Mouse (Mus musculus): ENCODE measurements around the gene Npm1. TPM values are rescaled to one million over a fixed set of nuclear protein-coding genes. Genes with fewer than 3 reads are reported as not detected.

The Npm1 gene
- polyA plus RNA-seq, 1 experiment, result 267 TPM

DNA sequence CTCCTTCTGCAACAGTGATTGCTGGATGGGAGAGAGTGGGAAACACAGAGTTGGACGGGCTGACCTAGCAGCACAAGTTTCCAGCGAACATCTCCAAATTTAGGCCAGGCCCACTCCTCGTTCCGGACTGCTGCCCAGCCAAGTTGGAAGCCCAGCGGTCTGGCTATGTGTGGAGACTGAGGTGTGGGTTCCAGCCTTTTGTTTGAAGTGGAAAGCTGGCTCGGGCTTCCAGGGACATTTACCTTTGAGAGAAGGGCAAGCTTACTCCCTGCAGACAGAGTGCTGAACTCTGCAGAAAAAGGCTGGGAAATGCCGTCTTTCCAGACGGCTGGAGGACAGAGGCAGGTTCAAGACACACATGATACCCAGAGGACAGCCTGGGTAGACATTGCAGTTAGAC is 43.5 kb downstream of the Npm1 start:
- Histone ChIP-seq H3K4me3 (replicated peaks; ENCODE audit: insufficient read depth, low read depth, low read length) (no peak overlapping the region), H3K27ac (ENCODE audit: insufficient read depth, low read length) (no peak overlapping the region), H3K27me3 (ENCODE audit: control insufficient read depth, insufficient read depth, low read length) (peaks cover 3% of the 10 kb centered on the region; the same call in 1 of the 2 replicates), H3K4me1 (ENCODE audit: control insufficient read depth, insufficient read depth, low read length) (no peaks in the 10 kb centered on the region; the same call in 1 of the 2 replicates)
- no peak for TF ChIP-seq POLR2A (IDR thresholded peaks at IDR 0.05; ENCODE audit: borderline replicate concordance, insufficient read depth, low read length)
- TF ChIP-seq CTCF (IDR thresholded peaks at IDR 0.05; ENCODE audit: borderline replicate concordance, insufficient read depth, low read depth, low read length), result no peak
- WGBS, result 53% methylated on average over 8 of the region's 8 CpGs
- no peak for DNase-seq

DNA sequence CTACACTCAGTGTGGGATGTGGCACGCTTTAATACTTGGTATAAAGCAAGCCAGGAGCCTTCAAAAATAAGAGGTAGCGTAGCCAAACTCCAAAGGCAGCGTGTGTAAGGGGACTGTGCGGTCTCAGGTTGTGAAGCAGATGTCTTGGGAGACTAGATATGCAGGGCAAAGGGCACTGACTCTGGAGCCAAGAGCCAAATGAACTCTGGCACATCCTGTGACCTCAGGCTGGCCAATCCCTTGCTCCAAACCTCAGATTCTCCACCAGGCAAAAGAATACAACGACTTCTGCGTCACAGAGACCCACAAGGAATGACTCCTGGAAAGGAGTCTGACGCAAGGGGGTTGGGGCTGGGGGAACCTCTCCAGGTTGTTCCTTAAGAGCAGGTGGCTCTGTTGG is 43.9 kb downstream of the Npm1 start:
- H3K4me1 ChIP-seq (ENCODE audit: control insufficient read depth, insufficient read depth, low read length), result no peaks in the 10 kb centered on the region; the same call in 1 of the 2 replicates
- H3K4me3 ChIP-seq (replicated peaks; ENCODE audit: insufficient read depth, low read depth, low read length), result no peak overlapping the region
- no peak for DNase-seq
- no peak overlapping the region for H3K27ac ChIP-seq (ENCODE audit: insufficient read depth, low read length)
- 75% methylated on average over 7 of the region's 7 CpGs for WGBS
- H3K27me3 ChIP-seq (ENCODE audit: control insufficient read depth, insufficient read depth, low read length), result peaks cover 3% of the 10 kb centered on the region; the same call in 1 of the 2 replicates
- TF ChIP-seq POLR2A (IDR thresholded peaks at IDR 0.05; ENCODE audit: borderline replicate concordance, insufficient read depth, low read length), result no peak
- no peak for TF ChIP-seq CTCF (IDR thresholded peaks at IDR 0.05; ENCODE audit: borderline replicate concordance, insufficient read depth, low read depth, low read length)

DNA sequence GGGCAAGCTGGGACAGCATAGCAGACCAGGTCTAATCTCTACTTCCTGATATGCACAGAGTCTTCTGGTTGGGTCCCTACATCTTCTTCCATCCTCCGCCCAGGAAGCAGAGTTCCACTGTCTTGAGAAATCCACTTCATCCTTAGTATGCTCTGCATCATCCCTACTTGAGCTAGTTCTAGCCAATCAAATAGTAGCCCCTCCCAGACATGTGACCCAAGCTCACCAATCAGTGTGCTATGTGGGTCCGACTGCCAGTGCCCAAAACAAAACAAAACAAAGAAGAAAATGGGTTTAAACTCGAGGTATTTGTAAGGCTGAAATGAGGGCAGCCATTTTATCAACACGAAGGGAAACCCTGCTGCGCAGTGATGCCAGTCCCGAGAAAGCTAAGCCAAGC is 44.5 kb downstream of the Npm1 start:
- H3K4me3 ChIP-seq (replicated peaks; ENCODE audit: insufficient read depth, low read depth, low read length), result no peak overlapping the region
- 78% methylated on average over 6 of the region's 6 CpGs for WGBS
- no peak for DNase-seq
- peaks cover 3% of the 10 kb centered on the region; the same call in 1 of the 2 replicates for H3K27me3 ChIP-seq (ENCODE audit: control insufficient read depth, insufficient read depth, low read length)
- no peak overlapping the region for H3K27ac ChIP-seq (ENCODE audit: insufficient read depth, low read length)
- TF ChIP-seq POLR2A (IDR thresholded peaks at IDR 0.05; ENCODE audit: borderline replicate concordance, insufficient read depth, low read length) (no peak), CTCF (IDR thresholded peaks at IDR 0.05; ENCODE audit: borderline replicate concordance, insufficient read depth, low read depth, low read length) (no peak)
- no peaks in the 10 kb centered on the region; the same call in 1 of the 2 replicates for H3K4me1 ChIP-seq (ENCODE audit: control insufficient read depth, insufficient read depth, low read length)

DNA sequence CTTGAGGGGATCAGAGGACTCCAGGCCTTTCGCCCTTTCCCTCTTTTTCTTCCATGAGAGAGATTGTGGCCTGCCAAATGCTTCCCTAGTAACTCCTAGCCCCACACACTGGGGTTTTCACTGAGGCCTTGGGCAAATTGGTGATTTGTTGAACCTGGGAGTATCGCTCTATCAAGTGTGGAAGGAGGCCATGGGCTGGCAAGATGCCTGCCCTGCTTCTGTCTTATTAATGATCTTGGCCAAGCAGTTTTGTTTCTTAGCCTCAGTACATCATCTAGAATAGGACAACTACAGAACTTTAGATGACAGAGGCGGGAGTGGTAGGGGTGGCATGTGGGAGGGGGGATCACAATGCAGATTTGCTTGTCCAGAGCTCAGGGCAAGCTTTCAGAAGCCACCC is 47.2 kb downstream of the Npm1 start:
- H3K4me3 ChIP-seq (replicated peaks; ENCODE audit: insufficient read depth, low read depth, low read length), result no peak overlapping the region
- no peak for TF ChIP-seq CTCF (IDR thresholded peaks at IDR 0.05; ENCODE audit: borderline replicate concordance, insufficient read depth, low read depth, low read length)
- H3K27me3 ChIP-seq (ENCODE audit: control insufficient read depth, insufficient read depth, low read length), result no peaks in the 10 kb centered on the region; the same call in 1 of the 2 replicates
- no peak for DNase-seq
- H3K4me1 ChIP-seq (ENCODE audit: control insufficient read depth, insufficient read depth, low read length), result no peaks in the 10 kb centered on the region
- H3K27ac ChIP-seq (ENCODE audit: insufficient read depth, low read length), result no peak overlapping the region
- WGBS, result 60% methylated on average over 3 of the region's 3 CpGs

DNA sequence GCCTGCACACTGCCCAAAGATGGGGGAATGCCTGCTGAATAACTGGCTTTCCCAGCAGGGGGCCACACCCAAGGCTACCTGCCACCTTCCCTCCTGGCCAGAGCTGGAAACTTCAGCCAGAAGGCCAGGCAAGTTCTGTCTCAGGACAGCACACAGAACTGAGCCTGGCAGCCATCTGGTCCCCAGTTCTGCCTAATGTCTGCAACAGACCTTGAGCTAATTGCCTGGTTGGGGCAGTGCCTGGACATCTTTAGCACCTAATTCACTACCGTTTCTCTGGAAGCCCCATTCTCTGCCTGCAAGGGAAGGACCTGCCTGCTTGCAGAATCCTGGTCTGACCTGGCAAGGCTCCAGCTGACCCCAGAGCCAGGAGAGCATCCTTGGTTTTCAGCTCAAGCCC is 50.6 kb downstream of the Npm1 start:
- no peaks in the 10 kb centered on the region; the same call in 1 of the 2 replicates for H3K27me3 ChIP-seq (ENCODE audit: control insufficient read depth, insufficient read depth, low read length)
- H3K4me3 ChIP-seq (replicated peaks; ENCODE audit: insufficient read depth, low read depth, low read length), result no peak overlapping the region
- TF ChIP-seq CTCF (IDR thresholded peaks at IDR 0.05; ENCODE audit: borderline replicate concordance, insufficient read depth, low read depth, low read length) (no peak), POLR2A (IDR thresholded peaks at IDR 0.05; ENCODE audit: borderline replicate concordance, insufficient read depth, low read length) (no peak)
- H3K27ac ChIP-seq (ENCODE audit: insufficient read depth, low read length), result no peak overlapping the region
- peak; percentile 49 to 69 for DNase-seq
- WGBS, result 0% methylated on average over 1 of the region's 1 CpGs
- H3K4me1 ChIP-seq (ENCODE audit: control insufficient read depth, insufficient read depth, low read length), result no peaks in the 10 kb centered on the region

DNA sequence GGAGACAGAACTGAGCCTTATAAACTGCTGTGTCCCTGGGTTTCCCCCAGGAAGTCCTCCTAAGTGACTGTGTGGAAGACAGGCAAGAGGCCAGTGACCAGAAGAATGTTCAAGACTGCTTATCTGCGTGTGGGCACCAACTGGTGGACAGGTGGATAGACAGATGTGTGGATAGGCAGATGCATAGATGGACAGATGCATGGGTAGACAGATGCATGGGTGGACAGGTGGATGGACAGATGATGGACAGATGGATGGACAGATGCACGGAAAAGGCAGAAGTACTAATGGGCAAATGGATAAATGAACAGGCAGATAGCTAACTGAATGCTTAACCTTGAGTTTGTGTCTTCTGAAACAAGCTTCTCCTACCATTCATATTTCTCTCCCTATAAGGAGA is 52.9 kb downstream of the Npm1 start:
- WGBS, result 76% methylated on average over 2 of the region's 2 CpGs
- TF ChIP-seq POLR2A (IDR thresholded peaks at IDR 0.05; ENCODE audit: borderline replicate concordance, insufficient read depth, low read length) (no peak), CTCF (IDR thresholded peaks at IDR 0.05; ENCODE audit: borderline replicate concordance, insufficient read depth, low read depth, low read length) (no peak)
- Histone ChIP-seq H3K4me1 (ENCODE audit: control insufficient read depth, insufficient read depth, low read length) (no peaks in the 10 kb centered on the region), H3K27me3 (ENCODE audit: control insufficient read depth, insufficient read depth, low read length) (no peaks in the 10 kb centered on the region; the same call in 1 of the 2 replicates), H3K4me3 (replicated peaks; ENCODE audit: insufficient read depth, low read depth, low read length) (no peak overlapping the region), H3K27ac (ENCODE audit: insufficient read depth, low read length) (no peak overlapping the region)
- DNase-seq, result no peak

DNA sequence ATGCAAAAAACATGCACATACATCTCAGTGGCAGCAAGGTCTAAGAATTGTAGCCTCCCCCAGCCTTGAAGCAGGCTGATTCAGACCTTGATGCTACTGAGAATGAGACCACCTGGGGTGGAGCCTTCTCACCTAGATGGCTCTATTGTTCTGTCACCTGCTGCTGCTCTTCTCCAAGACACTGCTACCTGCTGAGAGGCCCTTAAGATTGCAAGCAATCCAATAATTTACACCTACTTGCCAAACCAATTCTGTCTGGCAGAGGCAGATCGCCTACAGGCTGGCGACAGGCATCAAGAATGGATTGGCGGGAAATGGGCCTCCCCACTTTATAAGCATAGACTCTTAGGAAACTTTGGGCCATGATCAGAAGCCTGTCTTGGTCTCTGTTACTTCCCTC is 55.5 kb downstream of the Npm1 start:
- H3K4me3 ChIP-seq (replicated peaks; ENCODE audit: insufficient read depth, low read depth, low read length), result no peak overlapping the region
- DNase-seq, result no peak
- TF ChIP-seq POLR2A (IDR thresholded peaks at IDR 0.05; ENCODE audit: borderline replicate concordance, insufficient read depth, low read length) (no peak), CTCF (IDR thresholded peaks at IDR 0.05; ENCODE audit: borderline replicate concordance, insufficient read depth, low read depth, low read length) (no peak)
- H3K27me3 ChIP-seq (ENCODE audit: control insufficient read depth, insufficient read depth, low read length), result no peaks in the 10 kb centered on the region
- H3K4me1 ChIP-seq (ENCODE audit: control insufficient read depth, insufficient read depth, low read length), result no peaks in the 10 kb centered on the region
- H3K27ac ChIP-seq (ENCODE audit: insufficient read depth, low read length), result no peak overlapping the region
- WGBS, result 85% methylated on average over 3 of the region's 3 CpGs

DNA sequence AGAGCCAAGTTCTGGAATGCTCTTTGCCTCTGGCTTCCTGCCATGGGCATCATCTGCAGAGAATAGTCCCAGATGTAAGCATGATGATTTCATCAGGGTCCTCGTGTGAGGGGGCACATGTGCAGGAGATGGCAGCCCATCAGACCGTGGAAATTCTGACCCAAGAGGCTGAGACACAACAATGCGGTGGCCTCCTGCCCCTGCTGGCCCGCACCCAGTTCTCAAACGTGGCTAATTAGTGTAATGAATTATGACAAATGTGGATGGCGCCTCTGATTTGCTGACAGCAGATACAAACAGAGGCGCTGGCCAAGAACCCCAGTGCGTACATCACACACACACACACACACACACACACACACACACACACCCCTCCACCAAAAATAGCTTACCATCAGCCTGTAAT is 58.1 kb downstream of the Npm1 start:
- WGBS, result 4% methylated on average over 8 of the region's 8 CpGs
- Histone ChIP-seq H3K4me3 (replicated peaks; ENCODE audit: insufficient read depth, low read depth, low read length) (no peak overlapping the region), H3K4me1 (ENCODE audit: control insufficient read depth, insufficient read depth, low read length) (no peaks in the 10 kb centered on the region; the same call in 1 of the 2 replicates), H3K27me3 (ENCODE audit: control insufficient read depth, insufficient read depth, low read length) (peaks cover under 1% of the 10 kb centered on the region; the same call in 1 of the 2 replicates), H3K27ac (ENCODE audit: insufficient read depth, low read length) (no peak overlapping the region)
- TF ChIP-seq CTCF (IDR thresholded peaks at IDR 0.05; ENCODE audit: borderline replicate concordance, insufficient read depth, low read depth, low read length), result no peak
- TF ChIP-seq POLR2A (IDR thresholded peaks at IDR 0.05; ENCODE audit: borderline replicate concordance, insufficient read depth, low read length), result no peak
- DNase-seq, result no peak
